Mouse (Mus musculus) hindbrain, embryonic 12.5 days (tissue): ENCODE results near the gene Prss53. TPM values are rescaled to one million over a fixed set of nuclear protein-coding genes. Genes with fewer than 3 reads are reported as not detected.
"Not testable (repeated sequence)": the region's sequence is repeated elsewhere in the genome, so short reads cannot be mapped to it uniquely, and the experiment has no call there.

Experiments used
- ATAC-seq: fragments of 200-750 bp; cut with Nextera tagmentation; 2 replicates; pipeline ENCODE4 v1.8.0; 2017; ENCODE audit warnings: moderate TSS enrichment; ENCODE audit not compliant: low FRiP score
- H3K27ac ChIP-seq: fragments of 300-500 bp; sonication (generic); 2 replicates; pipeline ENCODE4 v1.5.1; 2016; ENCODE audit warnings: mild to moderate bottlenecking
- H3K27me3 ChIP-seq: fragments of 300-500 bp; sonication (generic); 2 replicates; pipeline ENCODE4 v1.6.1; 2016; ENCODE audit warnings: mild to moderate bottlenecking
- H3K36me3 ChIP-seq: fragments of 300-500 bp; sonication (generic); 2 replicates; pipeline ENCODE4 v1.6.1; 2016; ENCODE audit warnings: mild to moderate bottlenecking
- H3K4me1 ChIP-seq: fragments of 300-500 bp; sonication (generic); 2 replicates; pipeline ENCODE4 v1.6.1; 2016
- H3K4me2 ChIP-seq: fragments of 300-500 bp; sonication (generic); replicated peaks from 2 replicates; pipeline ENCODE4 v1.6.1; 2016; ENCODE audit warnings: mild to moderate bottlenecking
- H3K4me3 ChIP-seq: fragments of 300-500 bp; sonication (generic); 2 replicates; pipeline ENCODE4 v1.5.1; 2016; ENCODE audit warnings: mild to moderate bottlenecking
- H3K9ac ChIP-seq: fragments of 300-500 bp; sonication (generic); 2 replicates; pipeline ENCODE4 v1.6.1; 2016; ENCODE audit warnings: mild to moderate bottlenecking, moderate library complexity
- H3K9me3 ChIP-seq: fragments of 300-500 bp; sonication (generic); replicated peaks from 2 replicates; pipeline ENCODE4 v1.6.1; 2016; ENCODE audit warnings: mild to moderate bottlenecking
- WGBS: fragments of 180-500 bp; shearing (Covaris S2); methylation state at CpG from one replicate; pipeline ENCODE4 v1.1.7; 2016; 5-methylcytosine and 5-hydroxymethylcytosine counted together
- polyA plus RNA-seq: library from polyadenylated mRNA; unstranded; fragments of >200 nt; fragmentation: Nextera tagmentation; extraction: Ambion mirVana; gene quantifications from 2 replicates; pipeline ENCODE4 v1.2.1, GENCODE M21; 2016

Gene Prss53
- polyA plus RNA-seq, 1 experiment from 2014 or later: 0.77 TPM

GRCm38 (mm10) chr7:127907939-127908338 lies 17.2 kb upstream of the Prss53 start:
- no peaks in the 10 kb centered on the region for H3K9me3 ChIP-seq
- no peak for ATAC-seq
- no peaks in the 10 kb centered on the region for H3K27me3 ChIP-seq
- peaks cover 15% of the 10 kb centered on the region for H3K4me1 ChIP-seq
- H3K4me2 ChIP-seq: no peak overlapping the region
- H3K9ac ChIP-seq: no peak overlapping the region
- H3K27ac ChIP-seq: no peak overlapping the region
- 95% methylated on average over 12 of the region's 12 CpGs for WGBS
- H3K36me3 ChIP-seq: peaks cover 42% of the 10 kb centered on the region
- no peak overlapping the region for H3K4me3 ChIP-seq

GRCm38 (mm10) chr7:127903971-127904796 lies 13.4 kb upstream of the Prss53 start, which contains the start of gene Bckdk:
TSS of gene Bckdk (plus strand) at chr7:127904082.
- peak within 1 kb of the TSS; percentile 84 for H3K4me2 ChIP-seq
- H3K27me3 ChIP-seq: no peaks in the 10 kb centered on the region
- peak within 1 kb of the TSS; percentile 80 for H3K9ac ChIP-seq
- peaks cover 38% of the 10 kb centered on the region for H3K36me3 ChIP-seq
- 9% methylated on average over 38 of the region's 38 CpGs for WGBS
- H3K9me3 ChIP-seq: no peaks in the 10 kb centered on the region
- H3K27ac ChIP-seq: peak within 1 kb of the TSS; percentile 70
- peaks cover 10% of the 10 kb centered on the region for H3K4me1 ChIP-seq
- peak; percentile 91 for ATAC-seq
- peak within 1 kb of the TSS; percentile 56 for H3K4me3 ChIP-seq

- Histone ChIP-seq H3K9me3 (no peaks in the 10 kb centered on the region), H3K4me1 (peaks cover 10% of the 10 kb centered on the region), H3K27ac (no peak overlapping the region), H3K36me3 (peaks cover 14% of the 10 kb centered on the region), H3K27me3 (no peaks in the 10 kb centered on the region), H3K9ac (no peak overlapping the region), H3K4me2 (no peak overlapping the region), H3K4me3 (no peak overlapping the region)
- no peak for ATAC-seq
- 90% methylated on average over 2 of the region's 2 CpGs for WGBS
These were observed 11.0 kb upstream of the Prss53 start for GRCm38 (mm10) chr7:127901772-127902171.

- Histone ChIP-seq H3K27me3 (no peaks in the 10 kb centered on the region), H3K4me3 (no peak overlapping the region), H3K4me2 (no peak overlapping the region), H3K9me3 (no peaks in the 10 kb centered on the region), H3K36me3 (no peaks in the 10 kb centered on the region), H3K9ac (peak overlapping the region; percentile 38), H3K27ac (no peak overlapping the region), H3K4me1 (peaks cover 9% of the 10 kb centered on the region)
- ATAC-seq: no peak
- 54% methylated on average over 7 of the region's 7 CpGs for WGBS
These were observed 9.2 kb upstream of the Prss53 start for GRCm38 (mm10) chr7:127899997-127900396.

GRCm38 (mm10) chr7:127898179-127898956 lies 7.6 kb upstream of the Prss53 start:
- 0 out of 2 replicates have a peak, but pooled peaks cover under 1% of the 10 kb centered on the region for H3K36me3 ChIP-seq
- 39% methylated on average over 10 of the region's 10 CpGs for WGBS

GRCm38 (mm10) chr7:127897542-127897941 lies 6.8 kb upstream of the Prss53 start:
- no peaks in the 10 kb centered on the region for H3K9me3 ChIP-seq
- no peak overlapping the region for H3K4me2 ChIP-seq
- H3K36me3 ChIP-seq: peaks cover 8% of the 10 kb centered on the region; the same call in 1 of the 2 replicates
- no peak overlapping the region for H3K4me3 ChIP-seq
- no peak overlapping the region for H3K27ac ChIP-seq
- peaks cover 8% of the 10 kb centered on the region for H3K4me1 ChIP-seq
- H3K9ac ChIP-seq: no peak overlapping the region
- 89% methylated on average over 7 of the region's 7 CpGs for WGBS
- no peaks in the 10 kb centered on the region for H3K27me3 ChIP-seq
- no peak for ATAC-seq

More at GRCm38 (mm10) chr7:127898179-127898956, 7.6 kb upstream of the Prss53 start:
- Histone ChIP-seq H3K4me3 (no peak overlapping the region), H3K9ac (no peak overlapping the region), H3K27ac (no peak overlapping the region), H3K4me2 (no peak overlapping the region), H3K4me1 (peaks cover 8% of the 10 kb centered on the region), H3K9me3 (no peaks in the 10 kb centered on the region), H3K27me3 (no peaks in the 10 kb centered on the region)
- ATAC-seq: no peak

- Histone ChIP-seq H3K4me2 (no peak overlapping the region), H3K9me3 (no peaks in the 10 kb centered on the region), H3K27me3 (no peaks in the 10 kb centered on the region), H3K9ac (no peak overlapping the region), H3K36me3 (peaks cover 8% of the 10 kb centered on the region; the same call in 1 of the 2 replicates), H3K27ac (no peak overlapping the region), H3K4me3 (no peak overlapping the region), H3K4me1 (peaks cover 8% of the 10 kb centered on the region)
- no peak for ATAC-seq
- WGBS: 61% methylated on average over 13 of the region's 13 CpGs
These were observed 5.6 kb upstream of the Prss53 start for GRCm38 (mm10) chr7:127896384-127896783.

- H3K27me3 ChIP-seq, H3K4me3 ChIP-seq, H3K4me1 ChIP-seq, H3K9me3 ChIP-seq, H3K9ac ChIP-seq, H3K27ac ChIP-seq: not testable (repeated sequence)
- peak; percentile 15 for ATAC-seq
- Histone ChIP-seq H3K36me3 (peaks cover 11% of the 10 kb centered on the region; the same call in 1 of the 2 replicates), H3K4me2 (peak overlapping the region; percentile 79)
- WGBS: 71% methylated on average over 7 of the region's 7 CpGs
These were observed 5.1 kb upstream of the Prss53 start for GRCm38 (mm10) chr7:127895891-127896290.

GRCm38 (mm10) chr7:127895442-127895841 lies 4.7 kb upstream of the Prss53 start, which contains the start of the genes Gm21974 and Vkorc1:
TSS of gene Gm21974 (minus strand) at chr7:127895454.
TSS of gene Vkorc1 (minus strand) at chr7:127895617.
- Histone ChIP-seq H3K9ac (peak within 1 kb of the TSS; percentile 72), H3K27ac (peak within 1 kb of the TSS; percentile 79), H3K4me2 (peak within 1 kb of the TSS; percentile 79), H3K4me3 (peak within 1 kb of the TSS; percentile 58), H3K27me3 (no peaks in the 10 kb centered on the region), H3K4me1 (peaks cover 8% of the 10 kb centered on the region), H3K9me3 (no peaks in the 10 kb centered on the region), H3K36me3 (peaks cover 16% of the 10 kb centered on the region)
- ATAC-seq: peak; percentile 98
- WGBS: under 1% methylated on average over 26 of the region's 26 CpGs

GRCm38 (mm10) chr7:127894480-127894879 lies 3.7 kb upstream of the Prss53 start:
- Histone ChIP-seq H3K36me3 (peaks cover 25% of the 10 kb centered on the region), H3K9ac (no peak overlapping the region)

GRCm38 (mm10) chr7:127888821-127889220 lies 1.9 kb downstream of the Prss53 start:
- no peak overlapping the region for H3K9ac ChIP-seq
- no peaks in the 10 kb centered on the region for H3K9me3 ChIP-seq
- no peak for ATAC-seq
- H3K4me2 ChIP-seq: no peak overlapping the region
- H3K36me3 ChIP-seq: peaks cover 81% of the 10 kb centered on the region
- no peaks in the 10 kb centered on the region for H3K27me3 ChIP-seq
- H3K27ac ChIP-seq: no peak overlapping the region
- H3K4me3 ChIP-seq: no peak overlapping the region
- 67% methylated on average over 3 of the region's 3 CpGs for WGBS
- H3K4me1 ChIP-seq: peaks cover 14% of the 10 kb centered on the region

More at GRCm38 (mm10) chr7:127894480-127894879, 3.7 kb upstream of the Prss53 start:
- Histone ChIP-seq H3K4me2 (peak overlapping the region; percentile 79), H3K4me1 (peaks cover 8% of the 10 kb centered on the region), H3K9me3 (no peaks in the 10 kb centered on the region), H3K4me3 (peak overlapping the region; percentile 58), H3K27me3 (no peaks in the 10 kb centered on the region), H3K27ac (no peak overlapping the region)
- no peak for ATAC-seq
- WGBS: 86% methylated on average over 5 of the region's 5 CpGs

- H3K9ac ChIP-seq: no peak overlapping the region
- H3K9me3 ChIP-seq: no peaks in the 10 kb centered on the region
- no peak overlapping the region for H3K4me2 ChIP-seq
- no peak overlapping the region for H3K27ac ChIP-seq
- H3K27me3 ChIP-seq: no peaks in the 10 kb centered on the region
- peaks cover 18% of the 10 kb centered on the region for H3K4me1 ChIP-seq
- peaks cover 85% of the 10 kb centered on the region for H3K36me3 ChIP-seq
- no peak for ATAC-seq
- 86% methylated on average over 3 of the region's 3 CpGs for WGBS
- H3K4me3 ChIP-seq: no peak overlapping the region
These were observed 3.0 kb downstream of the Prss53 start for GRCm38 (mm10) chr7:127887781-127888180.
